Mouse (Mus musculus): ENCODE results near the gene Map3k19.

Map3k19 gene

GRCm38 (mm10) chr1:127854486-127855222 lies at the start of gene Map3k19:
Gene Map3k19, minus strand, starts transcription at chr1:127855031.
- no peak for DNase-seq (ENCODE audit: low spot score)

GRCm38 (mm10) chr1:127899401-127899800 lies 44.6 kb upstream of the Map3k19 start:
- no peak for DNase-seq (ENCODE audit: low spot score)

GRCm38 (mm10) chr1:127869276-127869675 lies 14.4 kb upstream of the Map3k19 start:
- DNase-seq (ENCODE audit: low spot score), result no peak

GRCm38 (mm10) chr1:127868300-127869261 lies 13.8 kb upstream of the Map3k19 start, which contains the start of gene Rab3gap1:
Gene Rab3gap1, plus strand, starts transcription at chr1:127868773.
- peak; percentile 64 for DNase-seq (ENCODE audit: low spot score)

- no peak for DNase-seq (ENCODE audit: low spot score)
These were observed 9.0 kb upstream of the Map3k19 start for GRCm38 (mm10) chr1:127863806-127864205.

GRCm38 (mm10) chr1:127861900-127862299 lies 7.1 kb upstream of the Map3k19 start:
- DNase-seq (ENCODE audit: low spot score), result no peak

GRCm38 (mm10) chr1:127860492-127860891 lies 5.7 kb upstream of the Map3k19 start:
- no peak for DNase-seq (ENCODE audit: low spot score)

- DNase-seq (ENCODE audit: low spot score), result no peak
These were observed 5.1 kb upstream of the Map3k19 start for GRCm38 (mm10) chr1:127859799-127860400.

GRCm38 (mm10) chr1:127858945-127859648 lies 4.3 kb upstream of the Map3k19 start:
- no peak for DNase-seq (ENCODE audit: low spot score)

- no peak for DNase-seq (ENCODE audit: low spot score)
These were observed 4.7 kb downstream of the Map3k19 start for GRCm38 (mm10) chr1:127850075-127850610.

- DNase-seq (ENCODE audit: low spot score), result no peak
These were observed 9.4 kb downstream of the Map3k19 start for GRCm38 (mm10) chr1:127845472-127845871.

- DNase-seq (ENCODE audit: low spot score), result no peak
These were observed 16.2 kb downstream of the Map3k19 start for GRCm38 (mm10) chr1:127838602-127839001.

- no peak for DNase-seq (ENCODE audit: low spot score)
These were observed 18.2 kb downstream of the Map3k19 start for GRCm38 (mm10) chr1:127836619-127837018.

GRCm38 (mm10) chr1:127834202-127834601 lies 20.6 kb downstream of the Map3k19 start:
- DNase-seq (ENCODE audit: low spot score), result no peak

GRCm38 (mm10) chr1:127833714-127834113 lies 21.1 kb downstream of the Map3k19 start:
- DNase-seq (ENCODE audit: low spot score), result no peak

GRCm38 (mm10) chr1:127830215-127830921 lies 24.5 kb downstream of the Map3k19 start:
- no peak for DNase-seq (ENCODE audit: low spot score)

GRCm38 (mm10) chr1:127827325-127827724 lies 27.5 kb downstream of the Map3k19 start:
- DNase-seq (ENCODE audit: low spot score), result peak; percentile 59

- no peak for DNase-seq (ENCODE audit: low spot score)
These were observed 38.5 kb downstream of the Map3k19 start for GRCm38 (mm10) chr1:127816381-127816780.

GRCm38 (mm10) chr1:127812929-127813328 lies 41.9 kb downstream of the Map3k19 start:
- no peak for DNase-seq (ENCODE audit: low spot score)

- DNase-seq (ENCODE audit: low spot score), result no peak
These were observed 46.2 kb downstream of the Map3k19 start for GRCm38 (mm10) chr1:127808671-127809070.

GRCm38 (mm10) chr1:127802916-127803315 lies 51.9 kb downstream of the Map3k19 start:
- DNase-seq (ENCODE audit: low spot score), result no peak

All from layer of hippocampus, adult 9-10 months (tissue).